Mouse (Mus musculus) small intestine, adult 2 months (tissue): Measurements from ENCODE around the gene Gm37240.

ENCODE experiments used
- CTCF ChIP-seq: fragments of 200-500 bp; IDR thresholded peaks from 2 replicates; pipeline ENCODE4 v1.5.1; 2012; ENCODE audit warnings: low read depth, mild to moderate bottlenecking, control low read depth, inconsistent platforms, low read length, moderate library complexity, mixed read lengths; ENCODE audit not compliant: insufficient replicate concordance, insufficient read length; ENCODE audit errors: extremely low read depth
- POLR2A ChIP-seq: fragments of 200-500 bp; IDR thresholded peaks from 2 replicates; pipeline ENCODE4 v1.6.1; 2012; ENCODE audit warnings: low read depth, mild to moderate bottlenecking, control low read depth, inconsistent platforms, low read length, moderate library complexity

DNA sequence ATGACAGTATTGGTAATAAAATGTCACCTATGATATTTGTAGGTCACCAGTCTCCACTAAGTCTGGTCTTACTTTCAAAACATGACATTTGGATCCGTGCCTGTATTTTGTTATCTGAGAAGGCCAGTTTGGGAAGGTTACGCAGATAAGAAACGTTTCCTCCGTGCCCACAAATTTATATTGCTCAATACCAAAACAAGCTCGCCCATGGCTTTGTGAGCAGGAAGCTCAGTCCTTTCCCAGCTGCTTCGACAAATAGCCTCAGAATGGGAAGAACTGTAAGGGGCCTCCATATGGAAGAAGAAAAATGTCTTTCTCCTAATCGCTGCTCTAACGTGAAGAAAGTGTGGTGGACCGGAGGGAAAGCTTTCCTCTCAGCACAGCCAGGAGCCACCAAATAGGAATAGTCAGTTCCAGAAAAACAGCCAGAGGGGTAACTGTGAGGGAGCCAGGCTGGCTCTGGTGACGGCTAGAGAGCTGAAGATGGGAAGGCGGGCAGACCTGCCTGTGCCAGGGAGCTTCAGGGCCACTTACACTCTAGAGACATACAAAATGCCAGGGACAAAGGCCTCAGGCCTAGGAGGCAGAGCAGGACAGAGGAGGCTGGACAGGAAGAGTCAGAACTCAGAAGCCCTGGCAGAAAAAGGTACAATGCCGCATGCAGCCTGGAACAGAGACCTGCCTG lies 1431.4 kb downstream of the Gm37240 start:
- no peak for TF ChIP-seq POLR2A
- TF ChIP-seq CTCF, result no peak
